Mouse (Mus musculus): Measurements from ENCODE around the gene Wdr24. TPM values are rescaled to one million over a fixed set of nuclear protein-coding genes. Genes with fewer than 3 reads are reported as not detected.
A peak's percentile ranks its signal among the peaks of the same experiment; 100 is the strongest.
"Not testable (repeated sequence)": the region's sequence is repeated elsewhere in the genome, so short reads cannot be mapped to it uniquely, and the experiment has no call there.

Gene Wdr24
- total RNA-seq, 2 experiments from 2014 or later: 20.4 to 24.6 TPM

- intact Hi-C loops (cut with DNase I): no loop called here
- DNase-seq (ENCODE audit: extremely low spot score in 1 of 2, low spot score in 2 of 2): peak in 1 of 2 experiments; percentile 90
Observed at GRCm38 (mm10) chr17:25868601-25869191, 45.3 kb downstream of the Wdr24 start, which contains the start of gene Mcrip2. Gene Mcrip2 (minus strand): TSS chr17:25868764.

- intact Hi-C loops (cut with DNase I): no loop called here
- DNase-seq (ENCODE audit: extremely low spot score in 1 of 2, low spot score in 2 of 2): no peak
Observed at GRCm38 (mm10) chr17:25869498-25869897, 46.1 kb downstream of the Wdr24 start.

GRCm38 (mm10) chr17:25869954-25870353 lies 46.5 kb downstream of the Wdr24 start:
- DNase-seq (ENCODE audit: extremely low spot score in 1 of 2, low spot score in 2 of 2): no peak
- intact Hi-C loops (cut with DNase I): no loop called here

GRCm38 (mm10) chr17:25871566-25871965 lies 48.1 kb downstream of the Wdr24 start:
- intact Hi-C loops (cut with DNase I); DNase-seq (ENCODE audit: extremely low spot score in 1 of 2, low spot score in 2 of 2): not testable (repeated sequence)

- no peak for DNase-seq (ENCODE audit: extremely low spot score in 1 of 2, low spot score in 2 of 2)
- intact Hi-C loops (cut with DNase I): no loop called here
Observed at GRCm38 (mm10) chr17:25872676-25873075, 49.2 kb downstream of the Wdr24 start.

GRCm38 (mm10) chr17:25873405-25874147 lies 50.1 kb downstream of the Wdr24 start:
- intact Hi-C loops (cut with DNase I): no loop called here
- no peak for DNase-seq (ENCODE audit: extremely low spot score in 1 of 2, low spot score in 2 of 2)

GRCm38 (mm10) chr17:25874148-25874720 lies 50.8 kb downstream of the Wdr24 start:
- no peak for DNase-seq (ENCODE audit: extremely low spot score in 1 of 2, low spot score in 2 of 2)
- intact Hi-C loops (cut with DNase I): no loop called here

- DNase-seq (ENCODE audit: extremely low spot score in 1 of 2, low spot score in 2 of 2): peak; percentile 91 to 96
- intact Hi-C loops (cut with DNase I): no loop called here
Observed at GRCm38 (mm10) chr17:25874721-25875170, 51.3 kb downstream of the Wdr24 start, which contains the start of gene Mettl26. Gene Mettl26 (plus strand): TSS chr17:25875074.

- intact Hi-C loops (cut with DNase I): no loop called here
- DNase-seq (ENCODE audit: extremely low spot score in 1 of 2, low spot score in 2 of 2): peak; percentile 89 to 94
Observed at GRCm38 (mm10) chr17:25875171-25876136, 52.0 kb downstream of the Wdr24 start.

GRCm38 (mm10) chr17:25876347-25876915 lies 53.0 kb downstream of the Wdr24 start:
- intact Hi-C loops (cut with DNase I): no loop called here
- DNase-seq (ENCODE audit: extremely low spot score in 1 of 2, low spot score in 2 of 2): no peak

- no peak for DNase-seq (ENCODE audit: extremely low spot score in 1 of 2, low spot score in 2 of 2)
- intact Hi-C loops (cut with DNase I): no loop called here
Observed at GRCm38 (mm10) chr17:25877025-25877424, 53.6 kb downstream of the Wdr24 start.

GRCm38 (mm10) chr17:25877741-25878610 lies 54.5 kb downstream of the Wdr24 start:
- intact Hi-C loops (cut with DNase I): no loop called here
- peak in 1 of 2 experiments; percentile 55 for DNase-seq (ENCODE audit: extremely low spot score in 1 of 2, low spot score in 2 of 2)

Small RNAs within 50 kb of the gene (microRNA-seq; reads per million reads assigned to microRNA genes)
- gene Mir3082 (2.9 reads per million, percentile 2 among the genes with 10 or more reads in this experiment), gene Mir6966 (4.6 reads per million, percentile 16 among the genes with 10 or more reads in this experiment)

Other genes starting within 250 kb of the Wdr24 start
- gene Lmf1, start 244.5 kb upstream of the Wdr24 start, total RNA-seq (2021): 10 to 100 TPM; 22.2 to 23.4 TPM
- 10 to 100 TPM; 86.1 to 88.9 TPM for gene Gng13, start 106.5 kb upstream of the Wdr24 start, total RNA-seq (2021)
- gene Chtf18, start 96.2 kb upstream of the Wdr24 start, total RNA-seq (2021): 1 to 10 TPM; 3.0 to 4.8 TPM
- gene Rpusd1, start 96.0 kb upstream of the Wdr24 start, total RNA-seq (2021): 10 to 100 TPM; 31.9 to 32.4 TPM
- not detected for gene Mslnl, start 87.6 kb upstream of the Wdr24 start, total RNA-seq (2021)
- gene Msln, start 69.2 kb upstream of the Wdr24 start, total RNA-seq (2021): 1 to 10 TPM; 4.0 to 5.4 TPM
- gene Narfl, start 49.9 kb upstream of the Wdr24 start, total RNA-seq (2021): 10 to 100 TPM; 26.2 to 26.3 TPM
- 100 to 1,000 TPM; 132 to 133 TPM for gene Haghl, start 38.0 kb upstream of the Wdr24 start, total RNA-seq (2021)
- gene Ccdc78, start 37.0 kb upstream of the Wdr24 start, total RNA-seq (2021): under 1 TPM in 1 of 2 experiments, not detected in 1; 0.16 TPM
- gene Fam173a, start 30.7 kb upstream of the Wdr24 start, total RNA-seq (2021): 10 to 100 TPM; 74.3 to 74.9 TPM
- gene AC134908.4, start 28.0 kb upstream of the Wdr24 start, total RNA-seq (2021): 1 to 10 TPM; 1.7 to 2.3 TPM
- 10 to 100 TPM; 59.8 to 61.1 TPM for gene Metrn, start 26.5 kb upstream of the Wdr24 start, total RNA-seq (2021)
- 100 to 1,000 TPM; 306 to 311 TPM for gene Fbxl16, start 14.5 kb upstream of the Wdr24 start, total RNA-seq (2021)
- 10 to 100 TPM; 59.9 to 61.5 TPM for gene Jmjd8, start 5.2 kb downstream of the Wdr24 start, total RNA-seq (2021)
- 100 to 1,000 TPM; 168 to 171 TPM for gene Stub1, start 9.8 kb downstream of the Wdr24 start, total RNA-seq (2021)
- gene Rhbdl1, start 13.7 kb downstream of the Wdr24 start, total RNA-seq (2021): 10 to 100 TPM; 84.5 to 94.2 TPM
- gene Gm20683, start 18.1 kb downstream of the Wdr24 start, total RNA-seq (2021): 10 to 100 TPM; 28.7 to 29.9 TPM
- 10 to 100 TPM; 68.8 to 74.7 TPM for gene Rhot2, start 21.2 kb downstream of the Wdr24 start, total RNA-seq (2021)
- 10 to 100 TPM; 34.0 to 35.6 TPM for gene Wdr90, start 37.9 kb downstream of the Wdr24 start, total RNA-seq (2021)
- 10 to 100 TPM; 27.7 to 31.4 TPM for gene Mcrip2, start 45.1 kb downstream of the Wdr24 start, total RNA-seq (2021)
- 10 to 100 TPM; 34.8 to 36.0 TPM for gene Mettl26, start 51.4 kb downstream of the Wdr24 start, total RNA-seq (2021)
- 1 to 10 TPM in 1 of 2 experiments, under 1 TPM in 1; 0.63 to 1.4 TPM for gene Wfikkn1, start 57.2 kb downstream of the Wdr24 start, total RNA-seq (2021)
- 10 to 100 TPM; 46.2 to 53.4 TPM for gene Rab40c, start 96.1 kb downstream of the Wdr24 start, total RNA-seq (2021)
- 100 to 1,000 TPM; 123 to 126 TPM for gene Pigq, start 121.3 kb downstream of the Wdr24 start, total RNA-seq (2021)
- not detected for gene Nhlrc4, start 121.3 kb downstream of the Wdr24 start, total RNA-seq (2021)
- not detected for gene A930017K11Rik, start 128.9 kb downstream of the Wdr24 start, total RNA-seq (2021)
- gene Capn15, start 162.2 kb downstream of the Wdr24 start, total RNA-seq (2021): 10 to 100 TPM; 41.5 to 42.5 TPM
- gene Rab11fip3, start 245.9 kb downstream of the Wdr24 start, total RNA-seq (2021): 10 to 100 TPM; 67.5 to 73.8 TPM

All from left cerebral cortex, postnatal 10 days (tissue).